11 mouse cellular contexts compared by ENCODE assay signal in the genomic region with DNA sequence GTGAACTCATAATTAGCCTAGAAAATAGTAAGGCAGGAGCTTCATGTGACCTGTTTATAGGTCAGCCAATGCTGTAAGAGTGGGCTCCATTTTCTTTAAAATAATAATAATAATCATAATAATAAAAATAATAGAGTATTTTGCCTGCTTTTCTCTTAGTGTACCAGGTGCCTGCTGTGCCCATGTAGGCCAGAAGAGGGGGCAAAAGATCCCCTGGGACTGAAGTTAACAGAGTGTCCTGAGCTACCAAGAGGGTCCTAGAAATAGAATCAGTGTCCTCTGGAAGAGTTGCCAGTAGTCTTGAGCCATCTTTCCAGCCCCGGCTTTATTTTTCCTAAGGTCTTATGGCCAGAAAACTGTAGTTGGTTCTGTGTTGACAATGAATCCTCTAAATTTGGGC.
DNase-seq lines count a peak whose midpoint lies in the region; ATAC-seq and TF ChIP-seq lines count a peak whose summit lies in the region.
"Had no signal": no experiment of that assay in that cellular context is flagged by ENCODE, and none has a peak within 500 bp of the region (broad histone marks: within the 10 kb centered on the region; RNA-seq: fewer than 3 reads in every experiment).

No protein-coding gene starts in this region.

- no peak overlapping the region for H3K4me3 ChIP-seq in cerebellum, adult 2 months (replicated peaks; ENCODE audit: insufficient read depth, low read depth, low read length)
- no peak overlapping the region for H3K4me3 ChIP-seq in hindbrain, embryonic 11.5 days (ENCODE audit: low read depth, low read length)
- H3K4me3 ChIP-seq in hindbrain, embryonic 16.5 days (ENCODE audit: low read length) = no peak overlapping the region
- no peak overlapping the region for H3K4me3 ChIP-seq in midbrain, embryonic 14.5 days (replicated peaks; ENCODE audit: low read depth, low read length)
- no peak overlapping the region for H3K4me3 ChIP-seq in midbrain, embryonic 10.5 days

- no peak overlapping the region for H3K27ac ChIP-seq in cerebellum, adult 2 months (ENCODE audit: insufficient read depth, low read length)
- no peak overlapping the region for H3K27ac ChIP-seq in hindbrain, embryonic 11.5 days (ENCODE audit: low read depth, low read length)
- no peak overlapping the region for H3K27ac ChIP-seq in hindbrain, embryonic 16.5 days (ENCODE audit: low read depth, low read length)
- H3K27ac ChIP-seq in midbrain, embryonic 14.5 days (replicated peaks; ENCODE audit: low read depth, low read length) = no peak overlapping the region
- no peak overlapping the region for H3K27ac ChIP-seq in midbrain, embryonic 10.5 days (replicated peaks)

- no peak for ATAC-seq in hindbrain, embryonic 11.5 days (ENCODE audit: low FRiP score)
- ATAC-seq in hindbrain, embryonic 16.5 days = no peak
- no peak for ATAC-seq in midbrain, embryonic 14.5 days (ENCODE audit: low FRiP score, low TSS enrichment)

- 86% methylated on average over 1 of the region's 1 CpGs for WGBS in cerebellum, adult 2 months
- WGBS in hindbrain, embryonic 11.5 days = 79% methylated on average over 1 of the region's 1 CpGs
- 74% methylated on average over 1 of the region's 1 CpGs for WGBS in hindbrain, embryonic 16.5 days
- 73% methylated on average over 1 of the region's 1 CpGs for WGBS in midbrain, embryonic 14.5 days
- 68% methylated on average over 1 of the region's 1 CpGs for WGBS in midbrain, embryonic 10.5 days

- no peaks in the 10 kb centered on the region for H3K9me3 ChIP-seq in hindbrain, embryonic 11.5 days (ENCODE audit: control insufficient read depth, low read length)
- H3K9me3 ChIP-seq in hindbrain, embryonic 16.5 days (ENCODE audit: control insufficient read depth, low read length) = no peaks in the 10 kb centered on the region
- no peaks in the 10 kb centered on the region for H3K9me3 ChIP-seq in midbrain, embryonic 14.5 days (ENCODE audit: control insufficient read depth, low read length)
- H3K9me3 ChIP-seq in midbrain, embryonic 10.5 days (replicated peaks) = no peaks in the 10 kb centered on the region

- intact Hi-C loops in left cerebral cortex, postnatal 14 days (cut with DNase I) = no loop called here

- DNase-seq in cerebellum, adult 2 months = no peak
- DNase-seq in cerebellum, adult 9-11 months = no peak
- DNase-seq in hindbrain, embryonic 11.5 days (ENCODE audit: low spot score) = peak; percentile 35
- DNase-seq in midbrain, embryonic 14.5 days = peak; percentile 42
- DNase-seq in midbrain, embryonic 10.5 days (ENCODE audit: low spot score) = no peak
- peak; percentile 4 for DNase-seq in retina, postnatal 7 days (ENCODE audit: low read depth, low spot score)
- DNase-seq in left cerebral cortex, postnatal 14 days (ENCODE audit: low spot score in 2 of 2) = no peak
- DNase-seq: B cell, adult 2 months; liver; thymus, adult 18-20 months had no signal

- TF ChIP-seq CTCF in cerebellum, adult 2 months (IDR thresholded peaks at IDR 0.05; ENCODE audit: borderline replicate concordance, insufficient read depth, low read depth, low read length) = peak; percentile 49; the same call in 1 of the 2 replicates

- no peaks in the 10 kb centered on the region for H3K27me3 ChIP-seq in cerebellum, adult 2 months (ENCODE audit: control insufficient read depth, insufficient read depth, low read length)
- no peaks in the 10 kb centered on the region for H3K27me3 ChIP-seq in hindbrain, embryonic 11.5 days (ENCODE audit: control insufficient read depth, insufficient read depth, low read length)
- H3K27me3 ChIP-seq in hindbrain, embryonic 16.5 days (replicated peaks; ENCODE audit: control insufficient read depth, insufficient read depth, low read length) = no peaks in the 10 kb centered on the region
- no peaks in the 10 kb centered on the region for H3K27me3 ChIP-seq in midbrain, embryonic 14.5 days (ENCODE audit: control insufficient read depth, insufficient read depth, low read length)
- no peaks in the 10 kb centered on the region for H3K27me3 ChIP-seq in midbrain, embryonic 10.5 days (ENCODE audit: low read depth, poor library complexity, severe bottlenecking)

- no peak overlapping the region for H3K4me2 ChIP-seq in hindbrain, embryonic 11.5 days (replicated peaks; ENCODE audit: low read depth, low read length)
- H3K4me2 ChIP-seq in hindbrain, embryonic 16.5 days (ENCODE audit: low read length) = no peak overlapping the region
- H3K4me2 ChIP-seq in midbrain, embryonic 14.5 days (ENCODE audit: low read length) = no peak overlapping the region

- TF ChIP-seq POLR2A in cerebellum, adult 2 months (IDR thresholded peaks at IDR 0.05; ENCODE audit: borderline replicate concordance, insufficient read depth, low read length) = no peak

- H3K9ac ChIP-seq in hindbrain, embryonic 11.5 days (ENCODE audit: low read depth, low read length) = no peak overlapping the region
- no peak overlapping the region for H3K9ac ChIP-seq in hindbrain, embryonic 16.5 days (ENCODE audit: low read depth, low read length)
- H3K9ac ChIP-seq in midbrain, embryonic 14.5 days (replicated peaks; ENCODE audit: low read length) = no peak overlapping the region

- peaks cover 4% of the 10 kb centered on the region for H3K4me1 ChIP-seq in cerebellum, adult 2 months (ENCODE audit: control insufficient read depth, insufficient read depth, low read length)
- no peaks in the 10 kb centered on the region for H3K4me1 ChIP-seq in hindbrain, embryonic 11.5 days (replicated peaks; ENCODE audit: control insufficient read depth, insufficient read depth, low read length)
- H3K4me1 ChIP-seq in hindbrain, embryonic 16.5 days (ENCODE audit: control insufficient read depth, insufficient read depth, low read depth, low read length) = peaks cover 2% of the 10 kb centered on the region; the same call in 1 of the 2 replicates
- 0 out of 2 replicates have a peak, but pooled peaks cover 3% of the 10 kb centered on the region for H3K4me1 ChIP-seq in midbrain, embryonic 14.5 days (ENCODE audit: control insufficient read depth, insufficient read depth, low read length)
- H3K4me1 ChIP-seq in midbrain, embryonic 10.5 days = peaks cover 13% of the 10 kb centered on the region

- H3K36me3 ChIP-seq in hindbrain, embryonic 11.5 days (ENCODE audit: control insufficient read depth, insufficient read depth, low read length) = no peaks in the 10 kb centered on the region
- no peaks in the 10 kb centered on the region for H3K36me3 ChIP-seq in hindbrain, embryonic 16.5 days (ENCODE audit: control insufficient read depth, insufficient read depth, low read length)
- no peaks in the 10 kb centered on the region for H3K36me3 ChIP-seq in midbrain, embryonic 14.5 days (ENCODE audit: control insufficient read depth, insufficient read depth, low read length)
- H3K36me3 ChIP-seq in midbrain, embryonic 10.5 days = no peaks in the 10 kb centered on the region

Comparison
In these comparisons a context has a peak if more than half of its experiments do, and no peak if none do; other contexts are left out.
1. DNase-seq: peak in hindbrain, embryonic 11.5 days (single experiment), midbrain, embryonic 14.5 days (single experiment) and retina, postnatal 7 days (single experiment); none in cerebellum, adult 2 months (0 of 2), cerebellum, adult 9-11 months (single experiment), midbrain, embryonic 10.5 days (single experiment) and left cerebral cortex, postnatal 14 days (0 of 2).